Mouse (Mus musculus): ENCODE measurements around the gene Ppy. TPM values are rescaled to one million over a fixed set of nuclear protein-coding genes. Genes with fewer than 3 reads are reported as not detected.
A peak's percentile ranks its signal among the peaks of the same experiment; 100 is the strongest.

Ppy gene
- polyA plus RNA-seq, 1 experiment from 2014 or later, result not detected

GRCm38 (mm10) chr11:102052697-102053096 is 48.4 kb downstream of the Ppy start:
- Histone ChIP-seq H3K36me3 (no peaks in the 10 kb centered on the region), H3K27me3 (ENCODE audit: insufficient read depth, poor library complexity, severe bottlenecking) (peaks cover 26% of the 10 kb centered on the region; the same call in 1 of the 2 replicates), H3K27ac (no peak overlapping the region), H3K9me3 (no peaks in the 10 kb centered on the region), H3K4me3 (no peak overlapping the region), H3K4me1 (replicated peaks) (peaks cover 7% of the 10 kb centered on the region; the same call in 1 of the 2 replicates)
- WGBS, result 83% methylated on average over 12 of the region's 12 CpGs
- DNase-seq (ENCODE audit: low spot score), result no peak

GRCm38 (mm10) chr11:102051954-102052353 is 49.2 kb downstream of the Ppy start:
- Histone ChIP-seq H3K9me3 (no peaks in the 10 kb centered on the region), H3K27ac (peak overlapping the region; percentile 66; the same call in 1 of the 2 replicates), H3K4me3 (no peak overlapping the region), H3K4me1 (replicated peaks) (peaks cover 7% of the 10 kb centered on the region; the same call in 1 of the 2 replicates), H3K27me3 (ENCODE audit: insufficient read depth, poor library complexity, severe bottlenecking) (peaks cover 23% of the 10 kb centered on the region; the same call in 1 of the 2 replicates), H3K36me3 (no peaks in the 10 kb centered on the region)
- DNase-seq (ENCODE audit: low spot score), result no peak
- 56% methylated on average over 4 of the region's 4 CpGs for WGBS

- no peak for DNase-seq (ENCODE audit: low spot score)
- Histone ChIP-seq H3K4me3 (no peak overlapping the region), H3K27me3 (ENCODE audit: insufficient read depth, poor library complexity, severe bottlenecking) (peaks cover 21% of the 10 kb centered on the region; the same call in 1 of the 2 replicates), H3K27ac (peak overlapping the region; percentile 66; the same call in 1 of the 2 replicates), H3K9me3 (0 out of 2 replicates have a peak, but pooled peaks cover 2% of the 10 kb centered on the region), H3K4me1 (replicated peaks) (peaks cover 7% of the 10 kb centered on the region; the same call in 1 of the 2 replicates), H3K36me3 (no peaks in the 10 kb centered on the region)
- 68% methylated on average over 4 of the region's 4 CpGs for WGBS
These were observed 49.6 kb downstream of the Ppy start for GRCm38 (mm10) chr11:102051541-102051940.

Other genes with a start within 250 kb of the Ppy start
- gene Meox1, start 206.9 kb downstream of the Ppy start, polyA plus RNA-seq (2016; fragmentation: Nextera tagmentation; extraction: Ambion mirVana), result 0.81 and 1.6 TPM in 2 replicates
- 1.1 and 1.3 TPM in 2 replicates for gene Sost, start 134.3 kb downstream of the Ppy start, polyA plus RNA-seq (2016; fragmentation: Nextera tagmentation; extraction: Ambion mirVana)
- gene Cfap97d1, start 117.0 kb downstream of the Ppy start, polyA plus RNA-seq (2016; fragmentation: Nextera tagmentation; extraction: Ambion mirVana), result not detected in 2 replicates
- 11.6 and 12.4 TPM in 2 replicates for gene Dusp3, start 114.3 kb downstream of the Ppy start, polyA plus RNA-seq (2016; fragmentation: Nextera tagmentation; extraction: Ambion mirVana)
- 14.4 and 27.4 TPM in 2 replicates for gene Mpp3, start 72.9 kb downstream of the Ppy start, polyA plus RNA-seq (2016; fragmentation: Nextera tagmentation; extraction: Ambion mirVana)
- 0.12 and 0.35 TPM in 2 replicates for gene Cd300lg, start 59.8 kb downstream of the Ppy start, polyA plus RNA-seq (2016; fragmentation: Nextera tagmentation; extraction: Ambion mirVana)
- gene Mpp2, start 12.8 kb downstream of the Ppy start, polyA plus RNA-seq (2016; fragmentation: Nextera tagmentation; extraction: Ambion mirVana), result 12.8 and 18.6 TPM in 2 replicates
- 0.50 and 0.97 TPM in 2 replicates for gene Pyy, start 6.5 kb upstream of the Ppy start, polyA plus RNA-seq (2016; fragmentation: Nextera tagmentation; extraction: Ambion mirVana)
- gene Nags, start 44.2 kb upstream of the Ppy start, polyA plus RNA-seq (2016; fragmentation: Nextera tagmentation; extraction: Ambion mirVana), result 0.10 TPM in 1 of 2 replicates, not detected in the other
- gene Tmem101, start 55.1 kb upstream of the Ppy start, polyA plus RNA-seq (2016; fragmentation: Nextera tagmentation; extraction: Ambion mirVana), result 36.1 and 41.2 TPM in 2 replicates
- 119 and 148 TPM in 2 replicates for gene Lsm12, start 84.0 kb upstream of the Ppy start, polyA plus RNA-seq (2016; fragmentation: Nextera tagmentation; extraction: Ambion mirVana)
- gene G6pc3, start 88.3 kb upstream of the Ppy start, polyA plus RNA-seq (2016; fragmentation: Nextera tagmentation; extraction: Ambion mirVana), result 32.3 and 37.8 TPM in 2 replicates
- gene Hdac5, start 128.8 kb upstream of the Ppy start, polyA plus RNA-seq (2016; fragmentation: Nextera tagmentation; extraction: Ambion mirVana), result 70.3 and 101 TPM in 2 replicates
- 20.9 and 28.3 TPM in 2 replicates for gene BC030867, start 147.6 kb upstream of the Ppy start, polyA plus RNA-seq (2016; fragmentation: Nextera tagmentation; extraction: Ambion mirVana)
- gene Asb16, start 167.4 kb upstream of the Ppy start, polyA plus RNA-seq (2016; fragmentation: Nextera tagmentation; extraction: Ambion mirVana), result 0.08 TPM in 1 of 2 replicates, not detected in the other
- 52.3 and 69.6 TPM in 2 replicates for gene Tmub2, start 183.6 kb upstream of the Ppy start, polyA plus RNA-seq (2016; fragmentation: Nextera tagmentation; extraction: Ambion mirVana)
- 16.8 and 18.7 TPM in 2 replicates for gene Atxn7l3, start 195.3 kb upstream of the Ppy start, polyA plus RNA-seq (2016; fragmentation: Nextera tagmentation; extraction: Ambion mirVana)
- gene Ubtf, start 218.4 kb upstream of the Ppy start, polyA plus RNA-seq (2016; fragmentation: Nextera tagmentation; extraction: Ambion mirVana), result 82.6 and 91.7 TPM in 2 replicates

All from hindbrain, embryonic 10.5 days (tissue).